Mouse (Mus musculus) cerebellum, postnatal 25 days (tissue): ENCODE measurements around the gene Carns1.
A peak's percentile ranks its signal among the peaks of the same experiment; 100 is the strongest.
"Not testable (repeated sequence)": the region's sequence is repeated elsewhere in the genome, so short reads cannot be mapped to it uniquely, and the experiment has no call there.

Source experiments
- DNase-seq, 2 experiments: peaks; one replicate each; pipeline ENCODE4 v3.0.0; 2021; ENCODE audit warnings: mixed read lengths in 2 of 2

Carns1 gene

DNA sequence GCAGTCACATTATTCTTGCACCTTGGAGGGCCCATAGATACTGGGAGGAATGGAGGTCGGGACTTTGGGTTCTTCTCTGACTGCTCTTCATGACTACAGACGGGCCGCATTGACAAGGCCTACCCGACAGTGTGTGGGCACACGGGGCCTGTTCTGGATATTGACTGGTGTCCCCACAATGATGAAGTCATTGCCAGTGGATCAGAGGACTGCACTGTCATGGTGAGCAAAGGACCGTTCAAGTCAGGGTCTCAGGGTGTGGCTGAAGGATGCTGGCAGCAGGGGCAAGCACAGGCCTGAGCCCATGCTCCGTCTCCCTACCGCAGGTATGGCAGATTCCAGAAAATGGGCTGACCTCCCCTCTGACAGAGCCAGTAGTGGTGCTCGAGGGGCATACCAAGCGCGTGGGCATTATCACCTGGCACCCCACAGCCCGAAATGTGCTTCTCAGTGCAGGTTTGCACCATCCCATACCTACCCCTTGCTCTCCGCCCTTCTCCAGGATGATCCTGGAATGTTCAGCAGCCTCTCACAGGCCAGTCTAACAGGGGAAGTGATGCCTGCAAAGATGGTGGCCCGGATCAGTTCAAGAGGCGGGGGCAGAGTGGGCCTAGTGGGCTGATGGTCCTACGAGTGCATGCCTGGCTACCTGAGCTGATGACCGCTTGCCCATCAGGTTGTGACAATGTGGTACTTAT, 25.4 kb downstream of the Carns1 start:
- peak in 1 of 2 experiments; percentile 19 for DNase-seq

DNA sequence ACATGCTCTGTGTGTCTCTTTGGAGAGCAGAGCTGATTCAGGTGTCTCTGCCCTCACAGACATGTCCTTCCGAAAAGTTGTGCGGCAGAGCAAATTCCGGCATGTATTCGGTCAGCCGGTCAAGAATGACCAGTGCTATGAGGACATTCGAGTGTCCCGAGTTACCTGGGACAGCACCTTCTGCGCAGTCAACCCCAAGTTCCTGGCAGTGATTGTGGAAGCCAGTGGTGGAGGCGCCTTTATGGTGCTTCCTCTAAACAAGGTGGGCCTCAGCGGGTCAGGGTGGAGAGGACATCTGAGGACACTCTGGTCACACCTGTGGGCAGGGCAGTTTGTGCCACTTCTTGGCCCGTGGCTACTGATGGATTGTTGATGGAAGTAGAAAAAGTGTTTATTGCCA, 26.0 kb downstream of the Carns1 start:
- DNase-seq, result peak in 1 of 2 experiments; percentile 17

DNA sequence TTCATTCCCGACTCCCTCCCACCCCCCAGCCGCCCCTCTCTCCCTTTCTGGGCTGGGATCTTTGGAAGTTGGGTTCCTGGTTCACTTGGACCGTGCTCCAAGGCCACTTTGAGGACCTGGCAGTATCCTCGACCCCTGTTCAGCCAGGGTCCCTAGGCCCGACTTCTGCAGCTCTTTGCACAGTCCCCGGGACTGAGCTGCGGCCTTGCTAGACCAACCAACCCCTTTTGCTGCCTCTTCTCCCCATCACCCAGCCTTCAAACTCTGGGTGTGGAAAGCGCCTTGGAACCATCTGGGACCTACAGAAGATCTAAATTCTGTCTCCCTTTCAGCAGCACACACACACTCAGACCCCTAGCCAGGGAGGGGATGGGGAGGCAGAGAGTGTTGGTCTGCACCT, 26.5 kb downstream of the Carns1 start:
- DNase-seq, result no peak

DNA sequence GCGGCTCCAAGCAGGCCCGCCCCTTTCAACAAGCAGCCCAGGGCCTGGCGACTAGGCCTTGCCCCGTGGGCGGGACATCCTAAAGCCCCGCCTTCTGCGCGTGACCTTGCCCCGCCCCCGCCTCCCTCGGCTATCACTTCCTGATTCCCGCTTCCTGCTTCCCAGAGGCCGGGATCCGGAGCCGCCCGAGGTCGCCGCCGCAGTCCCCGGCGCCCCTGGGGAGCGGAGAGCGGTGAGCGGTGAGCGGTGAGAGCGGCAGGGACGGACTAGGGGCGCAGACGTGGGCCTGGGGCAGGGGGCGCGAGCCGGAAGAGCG, 26.8 kb downstream of the Carns1 start, which contains the start of gene Coro1b:
Gene Coro1b, plus strand, starts transcription at position 129 of the 316 bp plus-strand sequence.
- DNase-seq, result peak; percentile 96 to 99

DNA sequence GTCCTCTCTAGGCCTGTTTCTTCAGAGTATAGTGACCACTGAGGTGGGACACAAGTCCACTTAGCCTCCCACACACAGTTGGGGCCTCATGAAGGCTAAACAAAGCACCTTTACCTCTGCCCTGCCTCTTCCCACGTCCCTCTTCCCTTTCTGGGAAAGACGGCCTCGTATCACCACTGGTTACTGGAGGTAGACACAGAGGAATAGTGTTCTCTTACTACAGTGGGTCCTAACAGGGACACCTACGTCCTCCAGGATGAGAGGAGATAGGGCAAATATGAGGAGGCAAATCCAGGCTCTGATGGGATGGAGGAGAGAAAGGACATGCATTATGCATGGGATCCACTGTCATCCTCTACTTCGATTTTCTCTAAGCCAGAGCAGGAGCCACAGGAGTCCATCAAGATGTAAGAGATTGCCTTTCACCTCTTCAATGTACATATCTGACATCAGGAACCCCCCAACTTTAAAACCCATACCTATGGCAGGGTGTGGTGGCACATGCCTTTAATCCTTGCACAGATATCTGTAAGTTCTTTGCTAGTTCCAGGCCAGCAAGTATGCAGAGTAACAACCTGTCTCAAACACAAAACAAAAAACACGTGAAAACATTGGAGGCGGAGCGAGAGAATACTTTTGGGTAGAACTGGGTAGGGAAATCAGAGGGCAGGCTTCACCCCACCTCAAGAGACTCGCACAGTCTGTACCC, 27.3 kb downstream of the Carns1 start:
- DNase-seq, result no peak

DNA sequence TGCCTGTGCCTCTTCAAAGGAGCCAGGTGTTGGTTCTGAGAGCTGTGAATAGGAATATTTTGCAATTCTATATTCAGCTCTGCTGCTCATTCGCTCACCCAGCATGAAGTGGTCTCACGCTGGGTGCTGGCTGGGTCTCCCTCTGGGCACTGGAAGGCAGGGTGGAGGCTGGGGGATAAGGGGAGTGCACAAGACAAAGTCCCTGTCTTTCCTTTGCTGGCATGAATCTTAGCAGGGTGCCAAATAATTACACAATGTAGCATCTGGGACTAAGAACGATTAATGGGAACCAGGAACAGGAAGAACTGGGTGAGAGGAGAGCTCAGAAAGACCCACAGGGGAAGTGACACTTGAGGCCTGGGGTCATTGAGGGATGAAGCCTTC, 28.3 kb downstream of the Carns1 start:
- peak in 1 of 2 experiments; percentile 32 for DNase-seq

DNA sequence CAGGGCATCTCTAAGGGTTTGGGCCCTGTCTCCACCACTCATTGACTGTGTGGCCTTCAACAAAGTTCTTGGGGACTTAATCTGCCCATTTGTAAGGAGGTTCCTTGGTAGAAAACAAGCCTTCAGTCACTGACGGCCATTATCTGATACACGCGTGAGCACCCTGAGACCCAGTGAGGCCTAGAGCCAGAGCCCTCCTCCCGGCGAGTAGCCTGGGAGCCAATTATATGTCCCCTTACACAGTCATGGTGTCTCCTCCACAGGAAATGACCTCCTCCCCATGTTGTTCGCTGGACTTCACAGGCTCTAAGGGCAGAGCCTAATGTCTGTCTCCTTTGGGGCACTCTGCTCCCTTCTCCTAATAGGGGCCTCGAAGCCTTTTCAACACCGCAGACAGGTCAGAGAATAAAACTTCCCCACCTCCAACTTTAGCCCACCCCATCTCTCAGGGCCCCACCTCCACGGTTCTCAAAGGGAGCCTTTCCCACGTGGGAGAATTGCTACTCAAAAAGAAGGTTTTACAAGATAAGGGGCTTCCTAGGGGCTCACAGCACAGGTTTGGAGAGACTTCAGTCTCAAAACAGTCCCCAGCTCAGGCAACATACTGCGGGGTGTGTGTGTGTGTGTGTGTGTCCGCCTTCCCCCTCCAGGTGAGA, 28.8 kb downstream of the Carns1 start:
- DNase-seq, result peak in 1 of 2 experiments; percentile 17

DNA sequence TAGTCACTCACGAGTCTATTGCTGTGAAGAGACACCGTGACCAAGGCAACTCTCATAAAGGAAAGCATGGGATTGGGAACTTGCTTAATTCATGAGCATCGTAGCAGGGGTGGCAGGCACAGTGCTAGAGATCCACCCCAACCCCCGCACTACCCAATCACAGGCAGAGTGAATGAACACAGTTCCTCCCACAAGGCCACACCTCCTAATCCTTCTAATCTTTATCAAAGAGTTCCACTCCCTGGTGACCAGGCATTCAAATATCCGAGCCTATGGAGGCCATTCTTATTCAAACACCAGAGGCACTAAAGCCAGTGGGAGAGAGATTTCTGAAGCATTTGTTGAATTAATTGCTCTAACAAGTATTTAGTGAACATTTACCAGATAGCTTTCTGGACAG, 29.3 kb downstream of the Carns1 start:
- DNase-seq, result no peak

DNA sequence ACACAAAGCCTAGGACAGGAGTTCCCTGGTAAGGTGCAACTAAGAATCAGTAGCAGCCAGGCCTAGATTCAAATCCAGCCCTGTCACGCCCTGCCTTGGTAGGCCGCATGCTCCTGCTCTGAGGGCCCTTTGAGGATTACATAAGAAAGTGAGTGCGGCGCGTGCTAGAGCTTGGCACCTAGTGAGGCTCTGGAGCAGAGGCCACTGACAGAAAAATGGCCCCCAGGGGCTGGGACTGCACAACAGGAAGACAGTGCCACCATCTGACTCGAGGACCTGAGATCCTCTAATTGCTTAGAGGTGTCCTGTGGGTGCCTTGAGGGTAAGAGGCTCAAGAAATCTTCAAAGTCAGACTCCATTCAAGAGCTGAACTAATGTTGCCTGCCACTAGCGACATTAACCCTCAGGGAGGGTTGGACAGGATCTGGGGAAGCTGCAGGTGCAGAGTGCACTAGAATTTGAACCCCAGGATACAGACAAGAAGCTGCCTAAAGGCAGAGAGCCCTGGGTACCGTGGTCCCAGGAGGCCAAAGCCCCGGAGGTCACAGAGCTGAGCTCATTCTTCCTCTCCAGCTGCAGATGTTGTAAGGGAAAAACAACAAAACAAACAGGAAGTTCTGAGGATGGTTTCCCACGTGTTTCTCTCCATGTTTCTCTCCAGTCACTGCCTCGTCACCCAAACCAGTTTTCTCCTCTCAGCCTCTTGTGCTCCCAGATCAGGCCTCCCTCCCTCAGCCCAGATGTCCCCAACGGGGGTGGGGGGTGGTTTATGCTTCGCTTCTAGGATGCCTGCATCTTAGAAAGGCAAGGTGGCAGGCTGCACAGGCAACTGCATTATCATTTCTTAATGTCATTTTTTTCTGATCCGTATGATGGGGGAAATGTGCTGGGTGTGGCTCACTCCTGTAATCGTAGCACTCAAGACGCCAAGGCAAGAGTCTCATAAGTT, 30.5 kb downstream of the Carns1 start:
- no peak for DNase-seq

DNA sequence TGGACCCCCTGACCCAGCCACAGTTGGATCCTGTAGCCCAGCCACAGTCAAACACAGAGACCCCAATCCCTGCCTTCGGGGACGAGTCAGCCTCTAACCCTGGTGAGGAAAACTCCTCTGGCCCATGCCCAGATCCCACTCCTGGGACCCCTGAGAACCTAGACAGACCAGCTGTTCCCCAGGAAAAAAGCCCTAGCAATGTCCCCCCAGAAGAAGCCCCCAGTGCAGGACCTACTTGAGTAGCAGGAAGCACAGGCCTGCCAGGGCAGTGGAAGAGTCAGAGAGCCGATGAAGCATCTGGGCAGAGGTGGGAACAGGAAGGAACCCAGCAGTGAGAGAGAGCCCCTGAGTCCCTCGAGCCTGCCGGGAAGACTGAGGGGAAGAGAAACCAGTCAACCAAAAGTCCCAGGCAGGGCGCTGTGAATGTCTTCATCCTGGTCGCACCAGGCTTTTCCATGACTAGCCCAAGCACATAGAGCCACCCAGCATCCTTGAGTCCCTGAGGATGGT, 31.5 kb downstream of the Carns1 start, which contains the start of gene Cabp4:
Gene Cabp4, minus strand, starts transcription at position 275 of the 510 bp plus-strand sequence.
- DNase-seq, result no peak

DNA sequence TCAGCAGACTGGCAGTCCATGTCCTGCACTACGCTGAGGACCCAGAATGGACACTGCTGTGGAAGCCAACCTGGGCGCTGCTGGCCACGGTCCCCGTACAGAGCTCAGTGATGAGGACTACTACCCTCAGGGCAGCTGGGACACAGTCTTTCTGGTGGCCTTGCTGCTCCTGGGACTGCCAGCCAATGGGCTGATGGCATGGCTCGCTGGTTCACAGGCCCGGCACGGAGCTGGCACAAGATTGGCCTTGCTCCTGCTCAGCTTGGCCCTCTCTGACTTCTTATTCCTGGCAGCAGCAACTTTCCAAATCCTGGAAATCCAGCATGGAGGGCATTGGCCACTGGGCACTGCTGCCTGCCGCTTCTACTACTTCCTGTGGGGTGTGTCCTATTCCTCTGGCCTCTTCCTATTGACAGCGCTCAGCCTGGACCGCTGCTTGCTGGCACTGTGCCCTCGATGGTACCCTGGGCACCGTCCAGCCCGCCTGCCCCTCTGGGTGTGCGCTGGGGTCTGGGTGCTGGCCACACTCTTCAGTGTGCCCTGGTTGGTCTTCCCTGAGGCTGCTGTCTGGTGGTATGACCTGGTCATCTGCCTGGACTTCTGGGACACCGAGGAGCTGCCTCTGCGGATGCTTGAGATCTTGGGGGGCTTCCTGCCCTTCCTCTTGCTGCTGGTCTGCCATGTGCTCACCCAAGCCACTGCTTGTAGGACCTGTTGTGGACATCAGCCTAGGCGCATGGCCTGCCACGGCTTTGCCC, 32.7 kb downstream of the Carns1 start:
- peak in 1 of 2 experiments; percentile 41 for DNase-seq

DNA sequence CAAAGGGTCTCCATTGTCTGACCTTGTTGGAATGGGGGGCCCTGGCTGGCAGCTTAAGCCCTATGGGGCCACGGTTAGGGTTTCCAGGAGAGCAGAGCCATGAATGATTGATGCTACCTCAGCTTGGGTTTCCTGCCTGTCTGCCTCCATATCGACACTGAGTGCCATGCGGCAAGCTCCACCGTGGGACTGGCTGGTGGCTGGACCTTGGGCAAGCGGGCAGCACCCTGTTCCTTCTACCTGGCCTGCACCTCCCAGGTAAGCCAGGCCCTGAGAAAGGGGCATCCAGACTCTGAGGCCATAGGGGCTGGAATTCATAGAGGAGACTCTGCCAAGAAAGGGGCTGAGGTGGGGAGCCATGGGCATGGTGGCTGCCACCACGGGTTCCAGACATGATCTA, 35.1 kb downstream of the Carns1 start:
- DNase-seq, result no peak

DNA sequence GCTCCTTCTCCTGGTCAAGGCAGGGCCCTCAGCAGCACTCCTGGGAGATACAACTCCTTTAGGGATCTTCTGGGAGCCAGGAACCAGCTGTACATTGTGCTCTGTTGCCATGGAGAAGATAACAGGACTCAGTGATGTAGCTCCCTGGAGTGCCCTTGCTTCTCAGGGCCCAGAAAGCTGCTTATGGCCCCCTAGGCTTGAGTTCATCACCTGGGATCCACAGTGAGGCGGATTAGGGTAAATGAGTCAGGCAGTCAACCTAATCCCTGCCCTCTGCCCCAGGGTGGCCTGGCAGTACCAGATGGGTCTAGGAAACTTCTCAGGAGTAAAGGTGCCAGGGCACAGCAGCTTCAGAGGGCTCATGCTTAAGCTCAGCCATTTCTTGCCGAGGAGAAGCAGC, 35.8 kb downstream of the Carns1 start, which contains the start of gene Gpr152:
Gene Gpr152, plus strand, starts transcription at position 342 of the 400 bp plus-strand sequence.
- DNase-seq, result no peak

DNA sequence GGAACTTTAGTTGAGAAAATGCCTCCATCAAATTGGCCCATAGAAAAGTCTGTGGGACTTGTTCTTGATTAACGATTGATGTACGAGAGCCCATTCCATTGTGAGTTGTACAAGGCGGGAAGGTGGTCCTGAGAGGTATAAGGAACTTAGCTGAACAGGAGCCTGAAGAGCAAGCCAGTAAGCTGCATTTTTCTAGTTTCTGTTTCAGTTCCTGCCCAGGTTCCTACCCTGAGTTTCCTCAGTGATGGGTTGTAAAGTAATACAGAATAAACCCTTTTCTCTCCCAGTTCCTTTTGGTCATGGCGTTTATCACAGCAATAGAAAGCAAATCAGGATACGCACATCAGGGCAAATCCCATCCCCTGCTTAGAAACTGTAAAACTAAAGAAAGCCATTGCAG, 37.4 kb downstream of the Carns1 start:
- DNase-seq, result no peak

DNA sequence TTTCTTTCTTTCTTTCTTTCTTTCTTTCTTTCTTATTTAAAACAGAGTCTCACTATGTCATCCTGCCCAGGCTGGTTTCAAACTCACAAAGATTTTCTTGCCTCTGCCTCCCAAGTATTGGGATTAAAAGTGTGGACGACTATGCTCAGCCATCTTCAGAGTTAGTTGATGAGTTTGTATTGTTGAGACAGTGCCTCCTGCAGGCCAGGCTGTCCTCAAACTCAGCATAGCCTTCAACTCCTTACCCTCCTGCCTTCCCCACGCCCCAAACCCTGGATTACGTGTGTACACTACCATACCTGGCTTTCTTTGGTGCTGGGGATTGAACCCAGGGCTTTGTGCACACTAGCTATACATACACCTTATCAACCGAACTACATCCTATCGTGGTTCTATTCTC, 38.8 kb downstream of the Carns1 start:
- DNase-seq, result no peak

DNA sequence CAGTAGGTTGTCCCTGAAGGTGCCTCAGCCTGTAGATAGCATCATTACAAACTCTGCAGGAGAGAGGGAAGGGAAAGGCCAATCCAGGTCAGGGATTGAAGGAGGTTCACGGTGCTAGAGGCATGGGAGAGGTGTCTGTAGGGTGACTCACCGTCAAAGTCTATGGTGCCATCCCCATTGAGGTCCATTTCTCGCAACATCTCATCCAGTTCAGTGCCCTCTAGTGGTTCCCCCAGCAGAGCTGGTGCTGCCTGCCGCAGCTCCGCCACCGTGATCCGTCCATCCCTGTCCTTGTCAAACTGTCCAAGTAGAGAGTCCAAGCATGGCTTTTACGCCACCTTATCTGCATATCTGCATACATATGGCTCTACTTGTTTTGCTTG, 39.3 kb downstream of the Carns1 start:
- peak in 1 of 2 experiments; percentile 29 for DNase-seq

DNA sequence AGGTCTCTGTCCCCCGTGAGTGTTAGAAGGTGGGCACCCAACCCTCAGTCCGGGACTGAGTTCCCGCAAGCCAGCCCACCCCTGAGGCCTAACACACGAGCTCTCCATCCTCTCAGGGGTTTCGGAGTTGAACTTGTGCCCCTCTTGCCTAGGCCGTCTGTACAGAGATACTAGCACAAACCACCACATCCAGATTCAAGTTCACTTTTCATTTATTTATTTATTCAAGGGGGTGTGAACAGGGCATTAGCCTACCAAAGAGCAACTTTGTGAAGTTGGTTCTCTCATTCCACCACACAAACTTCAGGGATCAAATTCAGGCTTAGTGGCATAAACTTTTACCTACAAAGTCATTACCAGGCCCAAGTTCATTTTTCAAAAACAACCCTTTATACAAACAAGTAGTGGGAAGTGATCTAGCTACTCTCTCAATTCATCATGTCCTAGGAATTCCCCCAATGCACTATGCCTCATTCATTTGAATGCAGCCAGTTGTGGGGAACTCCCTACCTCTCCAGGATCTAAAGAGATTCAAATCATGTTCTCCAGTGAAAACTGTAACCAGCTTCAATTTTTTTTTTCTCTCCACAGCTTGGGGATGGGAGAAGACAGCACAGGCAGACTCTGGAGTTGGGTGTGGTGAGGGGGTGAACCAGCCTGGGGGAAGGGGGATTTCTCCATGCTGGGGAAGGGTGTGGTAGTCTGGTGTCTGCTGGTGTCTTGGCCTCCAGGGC, 39.9 kb downstream of the Carns1 start:
- DNase-seq, result not testable (repeated sequence)

DNA sequence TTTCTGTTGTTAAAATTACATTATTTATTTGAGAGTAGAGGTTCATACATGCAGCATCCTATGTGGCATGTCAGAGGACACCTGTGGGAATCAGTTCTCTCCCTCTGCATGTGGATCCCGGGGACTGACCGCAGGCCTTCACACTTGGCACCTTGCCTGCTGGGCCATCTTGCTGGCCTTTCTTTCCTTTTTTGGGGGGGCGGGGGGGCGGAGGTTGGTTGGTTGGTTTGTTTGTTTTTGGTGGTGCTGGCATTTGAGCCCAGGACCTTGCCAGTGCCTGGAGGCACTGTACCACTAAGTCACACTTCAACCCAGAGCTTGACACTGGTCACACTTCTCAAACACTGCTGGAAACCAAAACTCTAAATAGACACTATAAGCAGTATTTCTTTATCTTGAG, 40.9 kb downstream of the Carns1 start:
- peak in 1 of 2 experiments; percentile 27 for DNase-seq

DNA sequence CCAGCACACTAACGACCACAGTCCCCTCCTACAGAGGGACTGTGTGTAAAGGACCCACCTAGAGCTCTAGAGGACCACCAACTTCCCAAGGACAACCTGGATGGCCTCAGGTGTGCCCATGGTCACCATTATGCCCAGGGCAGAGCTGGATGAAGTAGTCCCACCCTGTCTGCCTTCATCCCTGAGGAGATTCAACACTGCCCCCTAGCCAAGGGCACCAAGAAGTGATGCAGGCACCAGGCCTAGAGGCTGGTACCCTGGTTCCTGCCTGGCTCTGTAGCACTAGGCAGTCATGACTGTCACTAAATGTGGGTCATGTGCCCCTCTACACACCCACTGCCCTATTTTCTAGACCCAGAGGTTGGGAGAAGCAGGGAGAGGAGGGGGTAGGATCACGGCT, 43.5 kb downstream of the Carns1 start:
- DNase-seq, result peak in 1 of 2 experiments; percentile 21

DNA sequence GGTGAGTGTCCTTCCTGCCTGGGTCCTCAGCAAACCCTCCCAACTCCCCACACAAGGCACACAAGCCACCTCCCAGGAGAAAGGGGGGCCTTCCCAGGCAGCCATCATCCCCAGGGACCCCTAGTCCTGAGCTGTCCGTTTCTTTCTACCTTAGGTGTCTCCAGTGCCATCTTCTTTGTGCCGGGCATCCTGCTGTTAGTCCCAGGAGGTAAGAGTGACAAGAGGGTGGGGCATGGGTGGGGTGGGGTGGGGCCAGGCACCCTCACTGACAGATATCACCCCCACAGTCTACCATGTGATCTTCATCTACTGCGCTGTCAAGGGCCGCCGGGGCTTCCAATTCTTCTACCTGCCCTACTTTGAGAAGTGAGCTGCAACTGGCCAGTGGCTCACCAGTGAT, 44.2 kb downstream of the Carns1 start:
- no peak for DNase-seq

DNA sequence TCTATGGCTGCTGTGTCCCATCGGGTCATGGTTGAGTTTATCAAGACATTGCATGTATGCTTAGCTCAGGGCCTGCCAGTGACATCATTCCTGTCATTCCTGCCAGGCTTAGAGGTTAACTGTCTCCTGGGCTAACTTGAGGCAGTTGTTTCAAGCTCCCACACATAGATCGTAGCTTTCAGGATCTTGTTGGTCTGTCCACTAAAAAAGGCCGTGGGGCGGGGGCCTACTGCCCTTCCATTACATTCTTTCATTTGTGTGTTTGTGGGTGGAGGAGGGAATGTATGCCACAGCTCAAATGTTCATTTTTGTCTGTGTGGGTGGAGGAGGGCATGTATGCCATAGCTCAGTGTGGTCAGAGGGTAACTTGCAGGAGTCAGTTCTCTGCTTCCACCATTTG, 45.2 kb downstream of the Carns1 start:
- DNase-seq, result no peak
